Mouse (Mus musculus): ENCODE data around the gene C130050O18Rik.

- no peak for TF ChIP-seq POLR2A (IDR thresholded peaks at IDR 0.05; ENCODE audit: control insufficient read depth, low read depth, low read length)
- no peak for TF ChIP-seq CTCF (IDR thresholded peaks at IDR 0.05; ENCODE audit: control insufficient read depth, insufficient read depth, insufficient replicate concordance, low read depth, low read length)
Observed at GRCm38 (mm10) chr5:139438440-139438839, 33.4 kb downstream of the C130050O18Rik start.

All from testis, adult 2 months (tissue).